29 mouse cellular contexts compared by ENCODE assay signal in genomic region chr10:96575338-96575737, GRCm38 (mm10). TPM values are rescaled to one million over a fixed set of nuclear protein-coding genes. Genes with fewer than 3 reads are reported as not detected.
DNase-seq lines count a peak whose midpoint lies in the region; ATAC-seq and TF ChIP-seq lines count a peak whose summit lies in the region.
"Had no signal": no experiment of that assay in that cellular context is flagged by ENCODE, and none has a peak within 500 bp of the region (broad histone marks: within the 10 kb centered on the region; RNA-seq: fewer than 3 reads in every experiment).

No protein-coding gene starts in this region.

- peak; percentile 62 for ATAC-seq in inflammation-experienced regulatory T-cells, adult 6 months
- ATAC-seq: forebrain, embryonic 15.5 days; hindbrain, embryonic 16.5 days; Patski had no signal

- WGBS in cerebellum, adult 2 months: 88% methylated on average over 5 of the region's 5 CpGs

- no peak for TF ChIP-seq CTCF in cerebellum, adult 2 months (IDR thresholded peaks at IDR 0.05; ENCODE audit: borderline replicate concordance, insufficient read depth, low read depth, low read length)

- no peaks in the 10 kb centered on the region for H3K4me1 ChIP-seq in cerebellum, adult 2 months (ENCODE audit: control insufficient read depth, insufficient read depth, low read length)
- H3K4me1 ChIP-seq: forebrain, embryonic 15.5 days; heart, embryonic 12.5 days; heart, embryonic 15.5 days had no signal

- TF ChIP-seq POLR2A in cerebellum, adult 2 months (IDR thresholded peaks at IDR 0.05; ENCODE audit: borderline replicate concordance, insufficient read depth, low read length): no peak

- no peak overlapping the region for H3K4me3 ChIP-seq in cerebellum, adult 2 months (replicated peaks; ENCODE audit: insufficient read depth, low read depth, low read length)
- H3K4me3 ChIP-seq: embryonic facial prominence, embryonic 10.5 days; embryonic facial prominence, embryonic 13.5 days; erythroblast, embryonic 14.5 days; forebrain, embryonic 12.5 days; forebrain, embryonic 15.5 days; heart, embryonic 12.5 days; heart, embryonic 15.5 days; hindbrain, embryonic 10.5 days; hindbrain, embryonic 13.5 days had no signal

- no peak overlapping the region for H3K27ac ChIP-seq in cerebellum, adult 2 months (ENCODE audit: insufficient read depth, low read length)
- H3K27ac ChIP-seq: embryonic facial prominence, embryonic 10.5 days; embryonic facial prominence, embryonic 13.5 days; forebrain, embryonic 12.5 days; forebrain, embryonic 15.5 days; heart, embryonic 15.5 days; hindbrain, embryonic 10.5 days; hindbrain, embryonic 13.5 days had no signal

- DNase-seq in thymus, postnatal 14 days: peak; percentile 9
- DNase-seq in thymus, postnatal 4 days: no peak
- DNase-seq in R1 (ENCODE audit: low read depth, low spot score): peak; percentile 13
- no peak for DNase-seq in cerebellum, adult 2 months
- no peak for DNase-seq in adrenal gland, adult 2 months
- DNase-seq in adrenal gland, postnatal 25 days: no peak
- DNase-seq: adrenal gland, postnatal 10 days; cerebellum, adult 11 months; cerebellum, adult 8-10 months; cerebellum, postnatal 10 days; cerebellum, postnatal 36 days; embryo, embryonic 11 days; gastrocnemius, postnatal 25 days; heart, adult 18-20 months; heart, postnatal 10 days; heart, postnatal 36 days had no signal

- no peaks in the 10 kb centered on the region for H3K27me3 ChIP-seq in cerebellum, adult 2 months (ENCODE audit: control insufficient read depth, insufficient read depth, low read length)
- H3K27me3 ChIP-seq: CH12.LX; embryonic facial prominence, embryonic 13.5 days; forebrain, embryonic 12.5 days; forebrain, embryonic 15.5 days; heart, embryonic 12.5 days; heart, embryonic 15.5 days; hindbrain, embryonic 13.5 days; Patski had no signal

RNA-seq across cellular contexts. Expression of gene Btg1, which starts 41.5 kb away (rescaled TPM):
- polyA plus RNA-seq in inflammation-experienced regulatory T-cells, adult 6 months (2017; shearing (Covaris generic)): 100 to 1,000 TPM; 133 to 334 (median 288) TPM
- 72.7 and 87.6 TPM in 2 replicates for polyA plus RNA-seq in cerebellum, adult 2 months (2012; rRNA removed)
- 100 to 1,000 TPM in 1 of 2 experiments, 10 to 100 TPM in 1; 94.6 to 133 TPM for total RNA-seq in adrenal gland, adult 2 months (2021)
- 26.3 and 28.7 TPM in 2 replicates for polyA plus RNA-seq in adrenal gland, adult 2 months (2012; rRNA removed)
- total RNA-seq in adrenal gland, postnatal 25 days (2021): 69.6 and 85.8 TPM in 2 replicates

Comparison
In these comparisons a context has a peak if more than half of its experiments do, and no peak if none do; other contexts are left out.
1. DNase-seq: peak in thymus, postnatal 14 days (single experiment) and R1 (single experiment); none in thymus, postnatal 4 days (single experiment), cerebellum, adult 2 months (0 of 2), adrenal gland, adult 2 months (single experiment) and adrenal gland, postnatal 25 days (single experiment).